Mouse (Mus musculus): ENCODE results near the gene Terf2. TPM values are rescaled to one million over a fixed set of nuclear protein-coding genes. Genes with fewer than 3 reads are reported as not detected.
A peak's percentile ranks its signal among the peaks of the same experiment; 100 is the strongest.
"Not testable (repeated sequence)": the region's sequence is repeated elsewhere in the genome, so short reads cannot be mapped to it uniquely, and the experiment has no call there.

Terf2 gene
- total RNA-seq, 2 experiments from 2014 or later = 22.3 to 39.1 TPM

- ATAC-seq (replicated peaks; ENCODE audit: poor library complexity, severe bottlenecking) = peak; percentile 76
Observed at GRCm38 (mm10) chr8:107065511-107066496, 30.5 kb downstream of the Terf2 start, which contains the start of gene Tmed6. TSS of gene Tmed6 (minus strand) at chr8:107065644.

GRCm38 (mm10) chr8:107062613-107063012 is 33.7 kb downstream of the Terf2 start:
- ATAC-seq (replicated peaks; ENCODE audit: poor library complexity, severe bottlenecking) = no peak

- ATAC-seq (replicated peaks; ENCODE audit: poor library complexity, severe bottlenecking) = peak; percentile 57
Observed at GRCm38 (mm10) chr8:107056973-107057369, 39.4 kb downstream of the Terf2 start.

- peak; percentile 93 for ATAC-seq (replicated peaks; ENCODE audit: poor library complexity, severe bottlenecking)
Observed at GRCm38 (mm10) chr8:107056076-107056972, 40.0 kb downstream of the Terf2 start, which contains the start of the genes Cog8 and Nip7. TSS of gene Cog8 (minus strand) at chr8:107056689. TSS of gene Nip7 (plus strand) at chr8:107056877.

- no peak for ATAC-seq (replicated peaks; ENCODE audit: poor library complexity, severe bottlenecking)
Observed at GRCm38 (mm10) chr8:107052046-107052445, 44.3 kb downstream of the Terf2 start.

GRCm38 (mm10) chr8:107049480-107049879 is 46.9 kb downstream of the Terf2 start:
- no peak for ATAC-seq (replicated peaks; ENCODE audit: poor library complexity, severe bottlenecking)

GRCm38 (mm10) chr8:107048061-107048941 is 48.0 kb downstream of the Terf2 start, which contains the start of gene Pdf:
TSS of gene Pdf (minus strand) at chr8:107048614.
- peak; percentile 75 for ATAC-seq (replicated peaks; ENCODE audit: poor library complexity, severe bottlenecking)

GRCm38 (mm10) chr8:107046976-107047375 is 49.4 kb downstream of the Terf2 start:
- no peak for ATAC-seq (replicated peaks; ENCODE audit: poor library complexity, severe bottlenecking)

- ATAC-seq (replicated peaks; ENCODE audit: poor library complexity, severe bottlenecking) = no peak
Observed at GRCm38 (mm10) chr8:107045478-107045877, 50.9 kb downstream of the Terf2 start.

- peak; percentile 82 for ATAC-seq (replicated peaks; ENCODE audit: poor library complexity, severe bottlenecking)
Observed at GRCm38 (mm10) chr8:107040632-107041031, 55.7 kb downstream of the Terf2 start.

GRCm38 (mm10) chr8:107036626-107037025 is 59.7 kb downstream of the Terf2 start:
- no peak for ATAC-seq (replicated peaks; ENCODE audit: poor library complexity, severe bottlenecking)

- ATAC-seq (replicated peaks; ENCODE audit: poor library complexity, severe bottlenecking) = no peak
Observed at GRCm38 (mm10) chr8:107035641-107036040, 60.7 kb downstream of the Terf2 start.

- ATAC-seq (replicated peaks; ENCODE audit: poor library complexity, severe bottlenecking) = not testable (repeated sequence)
Observed at GRCm38 (mm10) chr8:107033609-107034008, 62.7 kb downstream of the Terf2 start.

- peak; percentile 1; the same call in 1 of the 2 replicates for ATAC-seq (replicated peaks; ENCODE audit: poor library complexity, severe bottlenecking)
Observed at GRCm38 (mm10) chr8:107031577-107032090, 64.7 kb downstream of the Terf2 start.

GRCm38 (mm10) chr8:107030650-107031576 is 65.4 kb downstream of the Terf2 start, which contains the start of gene Vps4a:
TSS of gene Vps4a (plus strand) at chr8:107031222.
- ATAC-seq (replicated peaks; ENCODE audit: poor library complexity, severe bottlenecking) = peak; percentile 82

- peak; percentile 78 for ATAC-seq (replicated peaks; ENCODE audit: poor library complexity, severe bottlenecking)
Observed at GRCm38 (mm10) chr8:107030058-107030457, 66.3 kb downstream of the Terf2 start.

GRCm38 (mm10) chr8:107029310-107029709 is 67.0 kb downstream of the Terf2 start:
- no peak for ATAC-seq (replicated peaks; ENCODE audit: poor library complexity, severe bottlenecking)

- ATAC-seq (replicated peaks; ENCODE audit: poor library complexity, severe bottlenecking) = no peak
Observed at GRCm38 (mm10) chr8:107023479-107023878, 72.9 kb downstream of the Terf2 start.
